Mouse (Mus musculus) gastrocnemius, postnatal 4 days (tissue): ENCODE results near the gene Zfp184. TPM values are rescaled to one million over a fixed set of nuclear protein-coding genes. Genes with fewer than 3 reads are reported as not detected.

Source experiments
- DNase-seq, 2 experiments: peaks; one replicate each; pipeline ENCODE4 v3.0.0; 2021 to 2022; ENCODE audit warnings: low spot score in 2 of 2, mixed read lengths in 2 of 2
- total RNA-seq, 2 experiments: library from RNA; stranded (reverse); gene quantifications; 2 replicates each; pipeline ENCODE4 v1.2.3; 2021

The Zfp184 gene
- total RNA-seq, 2 experiments from 2014 or later = 1.4 to 2.6 TPM

DNA sequence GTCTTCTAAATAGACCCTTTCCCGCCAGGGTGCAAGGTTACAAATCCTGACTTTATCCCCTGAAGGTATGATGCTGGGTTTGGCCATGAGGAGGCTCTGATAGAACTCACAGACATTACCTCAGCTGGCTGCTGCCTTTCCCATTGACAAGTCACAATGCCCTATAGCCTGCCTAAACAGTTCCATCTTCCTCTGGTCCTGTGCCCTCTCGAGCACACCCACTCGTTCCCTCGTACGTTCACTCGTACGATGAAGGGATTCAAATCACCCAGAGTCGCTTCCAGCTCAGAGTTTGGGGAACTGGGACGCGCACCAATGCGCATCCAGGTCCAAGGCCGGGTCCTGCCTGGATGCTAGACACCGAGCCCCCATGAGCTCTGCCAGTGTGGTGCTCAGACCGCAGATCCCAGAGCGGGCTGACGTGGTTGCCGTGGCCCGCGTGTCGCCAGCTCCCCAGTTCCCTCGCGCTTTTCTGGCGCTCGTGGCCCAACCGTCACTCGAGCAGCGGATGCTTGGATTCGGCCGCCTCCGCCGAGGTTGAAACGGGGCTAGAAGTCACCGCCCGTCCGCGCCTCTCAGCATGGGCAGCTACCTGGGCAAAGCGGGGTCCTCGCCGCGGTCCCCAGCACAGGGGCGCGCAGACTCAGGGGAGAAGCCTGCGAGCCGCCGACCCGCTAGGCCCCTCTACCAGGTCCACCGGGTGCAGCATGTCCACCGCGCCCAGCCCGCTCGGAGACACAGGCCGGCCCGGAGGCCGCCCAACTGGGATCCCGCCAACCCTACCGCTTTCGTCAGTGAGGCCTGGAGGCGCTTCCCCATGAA lies 36.3 kb downstream of the Zfp184 start, which contains the start of gene Pom121l2:
Gene Pom121l2, plus strand, starts transcription at position 214 of the 822 bp plus-strand sequence.
- peak; percentile 52 to 75 for DNase-seq

DNA sequence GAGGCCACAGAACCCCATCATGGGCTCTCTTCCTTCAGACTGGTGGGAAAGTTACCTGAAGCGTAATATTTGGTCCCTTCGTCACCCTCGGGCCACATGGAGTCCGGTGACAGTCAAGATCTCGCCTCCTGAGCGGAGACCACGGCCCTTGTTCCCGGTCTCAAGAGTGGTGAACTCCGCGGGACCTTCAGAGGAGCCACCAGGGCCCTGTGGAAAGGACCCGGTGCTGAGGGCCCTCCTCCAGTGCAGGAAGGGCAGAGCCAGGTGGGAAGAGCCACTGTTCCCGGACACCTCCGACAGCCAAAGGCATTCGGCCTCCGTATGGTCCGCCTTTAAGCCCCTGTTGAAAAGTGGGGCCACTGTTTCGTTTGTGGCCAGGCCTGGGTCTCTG lies 36.9 kb downstream of the Zfp184 start:
- DNase-seq = no peak

DNA sequence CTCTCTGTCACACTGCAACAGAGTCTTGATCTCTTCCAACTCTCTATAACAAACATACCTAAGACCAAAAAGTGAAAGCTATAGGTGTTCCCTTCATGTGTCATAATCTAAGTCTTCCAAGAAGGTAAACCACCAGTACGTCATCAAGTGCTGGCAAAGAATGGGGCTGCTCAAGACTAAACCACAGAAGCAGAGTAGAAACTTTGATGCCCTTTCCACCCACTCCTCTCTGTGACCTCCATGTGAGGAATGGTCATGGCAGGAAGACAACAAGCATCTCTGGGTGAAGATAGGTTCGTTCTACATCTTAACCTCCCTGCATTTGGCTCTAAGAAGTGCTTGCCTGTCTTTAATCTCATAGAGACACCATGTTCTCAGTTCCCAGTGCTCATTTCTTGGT lies 39.6 kb downstream of the Zfp184 start:
- DNase-seq = no peak

DNA sequence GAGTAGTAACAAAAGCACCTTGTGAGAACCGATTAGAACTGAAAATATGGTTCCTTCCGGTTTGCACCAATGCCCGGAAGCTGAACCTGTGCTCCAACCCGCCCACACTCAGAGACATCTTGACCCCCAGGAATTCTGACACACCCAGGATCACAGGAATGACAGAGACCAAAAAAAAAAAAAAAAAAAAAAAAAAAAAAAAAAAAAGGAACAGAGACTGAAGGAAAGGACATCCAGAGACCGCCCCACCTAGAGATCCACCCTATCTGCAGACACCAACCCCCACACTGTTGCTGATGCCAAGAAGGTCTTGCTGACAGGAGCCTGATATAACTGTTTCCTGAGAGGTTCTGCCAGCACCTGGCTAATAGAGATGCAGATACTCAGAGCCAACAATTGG lies 47.7 kb downstream of the Zfp184 start:
- DNase-seq = no peak

DNA sequence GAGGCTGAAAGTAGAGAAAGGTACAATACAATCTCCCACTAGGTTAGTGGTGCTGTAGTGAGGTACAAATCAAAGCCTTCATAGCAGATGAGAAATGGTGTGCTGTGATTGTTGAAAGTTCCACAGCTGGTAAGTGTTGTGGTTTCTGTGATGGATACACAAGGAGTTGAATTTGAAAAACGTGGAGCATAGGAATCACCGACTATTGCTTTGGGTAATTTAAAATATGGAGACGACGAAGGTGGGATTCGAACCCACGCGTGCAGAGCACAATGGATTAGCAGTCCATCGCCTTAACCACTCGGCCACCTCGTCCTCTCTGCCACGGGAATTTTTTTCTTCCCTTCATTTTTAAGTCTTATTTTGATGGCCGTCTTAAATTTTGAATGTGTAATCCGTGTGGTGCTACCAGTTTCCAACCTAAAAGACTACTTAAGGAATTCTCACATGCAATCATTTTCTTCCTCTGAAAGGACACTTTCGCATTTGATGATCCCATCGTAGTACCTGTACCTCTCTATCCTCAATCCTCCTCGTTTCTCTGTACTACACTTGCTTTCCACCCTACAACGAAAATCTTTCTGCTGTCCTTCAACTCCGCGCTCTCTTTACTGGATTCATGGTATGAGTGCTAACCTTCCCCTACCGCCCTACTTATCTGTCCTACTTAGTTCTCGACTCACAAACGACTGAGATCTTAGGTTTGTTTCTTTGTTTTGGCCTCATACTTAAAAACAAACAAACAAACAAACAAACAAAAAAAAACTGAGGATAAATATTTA lies 49.3 kb downstream of the Zfp184 start:
- no peak for DNase-seq

DNA sequence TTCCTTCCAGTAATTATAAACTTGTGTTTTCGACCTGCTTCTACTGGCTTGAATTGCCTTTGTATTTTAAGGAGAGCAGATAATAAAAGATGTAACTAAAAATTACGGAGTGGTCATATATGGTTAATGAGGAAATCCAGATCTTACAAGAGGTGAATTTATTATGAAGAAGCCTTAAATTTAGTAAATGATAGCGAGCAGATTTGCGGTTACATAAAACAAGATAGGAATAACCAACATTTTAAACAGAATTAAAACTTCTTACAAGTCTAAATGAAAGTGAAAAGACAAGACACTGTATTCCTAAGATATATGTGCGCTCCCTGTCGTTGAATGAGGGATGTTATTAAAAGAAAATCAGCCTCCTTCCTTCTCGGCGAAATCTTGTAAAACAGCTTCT lies 50.0 kb downstream of the Zfp184 start:
- DNase-seq = no peak

DNA sequence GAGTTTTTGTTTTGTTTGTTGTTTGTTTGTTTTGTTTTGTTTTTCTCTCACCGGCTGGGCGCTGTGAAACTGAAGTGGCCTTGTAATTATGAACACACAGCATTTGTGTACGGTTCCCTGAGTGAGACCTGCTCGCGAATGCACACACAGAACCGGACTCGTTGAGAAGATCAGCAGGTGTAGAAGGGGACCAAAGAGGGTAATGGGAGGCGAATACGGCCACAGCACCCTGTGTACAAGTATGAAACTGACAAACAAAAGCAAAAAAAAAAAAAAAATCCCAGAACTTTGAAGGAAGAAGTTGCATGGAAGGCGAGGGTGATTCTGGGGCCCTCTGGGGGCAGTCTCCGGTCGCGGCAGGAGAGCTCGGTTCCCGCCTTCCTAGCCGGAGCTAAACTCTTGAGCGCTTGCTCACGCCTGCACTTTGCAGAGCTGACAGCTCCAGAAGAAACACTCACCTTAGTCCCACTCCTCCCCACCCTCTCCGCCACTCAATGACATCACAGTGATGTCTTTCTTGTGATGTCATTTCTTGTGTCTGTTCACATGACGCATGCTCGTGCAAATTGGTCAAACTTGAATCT lies 50.5 kb downstream of the Zfp184 start:
- DNase-seq = peak in 1 of 2 experiments; percentile 18

DNA sequence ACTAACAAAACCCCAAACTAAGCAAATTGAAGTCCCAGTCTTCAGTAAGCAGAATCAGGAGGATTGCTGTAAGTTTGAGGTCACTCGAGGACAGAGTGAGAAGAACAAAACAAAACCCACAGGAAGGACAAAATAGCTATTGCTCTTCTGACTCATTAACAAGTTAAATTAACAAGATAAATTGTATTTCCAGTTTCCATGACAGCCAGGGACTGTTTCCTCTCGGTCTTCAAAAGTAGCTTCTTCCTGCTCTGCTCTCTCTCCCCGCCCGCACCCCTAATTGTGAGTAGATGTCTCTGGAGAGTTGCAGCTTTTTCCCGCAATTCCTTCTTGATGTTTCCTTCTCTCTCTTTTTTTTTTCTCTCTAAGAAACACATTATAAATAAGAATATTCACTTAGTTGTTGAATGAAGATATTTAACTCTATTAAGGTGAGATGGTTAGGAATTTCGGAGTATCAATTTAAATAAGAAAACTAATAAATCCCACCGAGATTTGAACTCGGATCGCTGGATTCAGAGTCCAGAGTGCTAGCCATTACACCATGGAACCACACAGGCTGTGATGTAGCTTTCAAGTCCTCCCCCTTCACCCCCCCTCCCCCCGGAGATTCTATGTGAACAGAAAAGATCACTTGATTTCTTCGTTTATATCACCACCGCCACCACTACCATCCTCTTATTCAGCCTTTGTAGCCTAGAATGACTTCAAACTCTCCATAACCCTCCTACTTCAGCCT lies 51.4 kb downstream of the Zfp184 start:
- DNase-seq = no peak

DNA sequence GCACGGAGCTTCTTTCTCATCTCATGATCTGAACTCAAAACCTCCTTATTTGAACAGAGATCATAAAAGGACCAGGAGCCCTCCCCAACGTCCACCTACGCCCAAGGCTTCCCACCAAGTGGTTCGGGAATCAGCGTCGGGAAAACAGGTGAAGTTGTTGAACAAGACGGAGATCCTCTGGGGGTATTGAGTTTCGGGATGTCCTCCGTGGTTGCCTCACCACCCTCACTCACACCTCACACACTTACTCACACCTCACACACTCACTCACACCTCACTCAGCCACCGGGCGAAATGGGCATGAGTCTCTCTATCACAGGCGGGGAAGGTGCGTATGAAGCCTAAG lies 51.9 kb downstream of the Zfp184 start:
- DNase-seq = no peak

DNA sequence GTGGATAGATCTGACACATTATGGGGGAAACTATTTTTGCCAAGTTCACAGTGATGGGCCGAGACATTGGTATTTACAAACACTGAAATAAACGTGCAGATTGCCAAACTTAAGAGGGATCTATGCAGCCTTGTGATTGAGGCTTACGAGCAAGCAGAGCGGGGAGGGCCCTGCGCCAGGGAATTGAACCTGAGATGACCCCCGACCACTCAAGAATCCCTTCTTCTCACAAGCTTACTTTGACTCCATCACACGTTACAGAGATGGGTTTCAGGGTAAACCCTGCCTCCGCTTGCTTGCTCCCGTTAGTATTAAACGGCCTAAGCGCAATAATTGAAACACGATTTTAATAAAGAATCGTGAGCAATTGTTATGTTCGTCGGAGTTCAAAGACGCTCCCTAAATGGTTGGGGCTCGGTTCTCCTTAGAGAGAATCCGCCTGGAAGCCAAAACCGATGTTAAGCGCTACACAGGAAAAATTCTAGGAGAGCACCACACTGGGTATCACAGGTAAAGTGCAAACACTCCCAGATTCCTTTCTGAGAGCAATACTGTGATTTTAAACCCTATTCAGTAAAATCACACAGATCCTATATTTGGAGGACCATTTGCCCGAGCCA lies 52.4 kb downstream of the Zfp184 start:
- DNase-seq = no peak

DNA sequence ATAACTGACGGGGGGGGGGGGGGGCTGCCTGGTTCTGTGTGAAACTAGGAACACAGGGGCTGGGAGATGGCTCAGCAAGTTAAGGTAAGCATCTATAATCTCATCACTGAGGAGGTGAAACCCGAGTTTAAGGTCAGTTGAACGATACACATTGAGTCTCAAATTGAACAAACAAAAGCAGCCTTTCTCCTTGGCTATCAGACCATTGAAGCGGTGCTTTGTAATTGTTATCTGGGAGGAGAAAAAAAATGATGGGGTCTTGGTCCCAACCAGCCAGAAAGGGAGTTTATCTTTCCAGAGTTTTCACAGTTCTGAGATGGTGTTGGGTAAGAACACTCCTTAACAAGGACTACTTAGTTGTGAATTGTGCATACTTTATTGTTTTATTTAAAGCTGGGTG lies 52.9 kb downstream of the Zfp184 start:
- DNase-seq = no peak

DNA sequence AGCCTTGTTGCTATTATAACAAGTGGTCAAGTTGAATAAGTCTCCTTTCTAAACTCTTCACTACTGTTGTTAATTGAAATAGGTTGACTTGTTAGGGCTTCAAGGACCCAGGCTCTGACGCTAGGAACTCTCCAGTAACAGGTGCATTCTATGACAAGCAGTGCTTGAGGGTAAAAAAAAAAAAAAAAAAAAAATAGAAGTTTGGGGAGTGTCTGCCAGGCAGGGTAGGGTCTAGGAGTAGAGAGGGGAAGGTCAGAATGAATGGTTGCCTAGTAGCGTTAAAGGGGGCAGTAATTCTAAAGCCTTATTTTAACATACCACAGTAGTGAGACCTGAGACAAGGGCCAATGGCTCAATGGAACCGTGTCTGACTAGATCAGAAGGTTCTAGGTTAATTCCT lies 53.5 kb downstream of the Zfp184 start:
- no peak for DNase-seq

DNA sequence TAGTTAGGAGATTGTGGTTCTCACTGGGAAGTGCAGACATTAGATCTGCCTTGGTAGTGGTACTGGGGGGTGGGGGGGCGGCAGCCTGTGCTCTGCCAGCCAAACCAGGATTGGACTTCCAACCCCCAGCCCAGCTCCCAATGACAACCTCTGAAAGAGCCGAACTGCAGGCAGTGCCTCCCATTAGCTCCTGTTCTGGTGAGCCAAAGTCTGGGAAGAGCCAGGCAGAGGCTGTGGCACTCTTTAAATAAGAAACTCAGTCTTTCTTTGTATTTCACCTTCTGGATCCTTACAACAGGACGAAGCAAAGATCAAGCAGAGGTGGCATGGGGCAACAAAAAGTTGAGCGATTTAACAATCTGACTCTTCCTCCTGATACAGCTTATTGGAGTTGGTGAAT lies 54.3 kb downstream of the Zfp184 start:
- no peak for DNase-seq

DNA sequence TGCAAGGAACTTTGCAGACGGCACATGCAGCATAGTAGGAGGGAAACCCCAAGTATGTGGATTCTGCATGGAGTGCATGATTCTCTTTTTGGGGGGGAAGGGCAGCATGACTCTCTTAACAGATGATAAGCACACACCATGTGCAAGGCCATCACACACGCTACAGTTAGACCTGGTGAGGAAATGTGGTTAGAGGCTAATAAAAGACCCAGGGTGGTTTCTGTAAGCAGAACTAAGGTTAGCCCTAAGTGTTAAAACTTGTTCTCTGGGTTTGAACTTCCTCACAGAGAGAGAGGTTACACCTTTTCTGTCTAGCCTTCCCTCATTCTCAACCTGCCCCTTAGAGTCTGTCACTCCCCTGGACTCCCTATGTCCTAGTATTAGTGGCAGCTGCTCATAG lies 56.5 kb downstream of the Zfp184 start:
- DNase-seq = no peak

DNA sequence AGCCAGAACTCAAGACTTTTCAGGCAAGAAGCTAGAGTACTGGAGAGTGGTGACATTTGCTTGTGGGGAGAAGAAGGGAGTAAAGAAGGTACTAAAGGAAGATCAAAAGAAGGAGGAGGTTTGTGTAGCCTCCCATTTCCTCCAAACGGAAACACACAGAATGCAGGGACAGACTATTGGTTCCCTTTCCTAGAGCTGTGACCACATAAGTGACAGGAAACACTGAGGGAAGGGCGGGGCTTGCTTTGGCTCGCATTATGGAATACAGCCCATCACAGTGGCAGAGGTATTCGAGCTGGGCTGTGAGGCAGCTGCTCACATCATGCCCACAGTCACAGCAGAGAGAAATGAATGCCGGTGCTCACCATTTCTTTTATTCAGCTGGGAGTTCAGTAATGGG lies 56.9 kb downstream of the Zfp184 start:
- DNase-seq = no peak

DNA sequence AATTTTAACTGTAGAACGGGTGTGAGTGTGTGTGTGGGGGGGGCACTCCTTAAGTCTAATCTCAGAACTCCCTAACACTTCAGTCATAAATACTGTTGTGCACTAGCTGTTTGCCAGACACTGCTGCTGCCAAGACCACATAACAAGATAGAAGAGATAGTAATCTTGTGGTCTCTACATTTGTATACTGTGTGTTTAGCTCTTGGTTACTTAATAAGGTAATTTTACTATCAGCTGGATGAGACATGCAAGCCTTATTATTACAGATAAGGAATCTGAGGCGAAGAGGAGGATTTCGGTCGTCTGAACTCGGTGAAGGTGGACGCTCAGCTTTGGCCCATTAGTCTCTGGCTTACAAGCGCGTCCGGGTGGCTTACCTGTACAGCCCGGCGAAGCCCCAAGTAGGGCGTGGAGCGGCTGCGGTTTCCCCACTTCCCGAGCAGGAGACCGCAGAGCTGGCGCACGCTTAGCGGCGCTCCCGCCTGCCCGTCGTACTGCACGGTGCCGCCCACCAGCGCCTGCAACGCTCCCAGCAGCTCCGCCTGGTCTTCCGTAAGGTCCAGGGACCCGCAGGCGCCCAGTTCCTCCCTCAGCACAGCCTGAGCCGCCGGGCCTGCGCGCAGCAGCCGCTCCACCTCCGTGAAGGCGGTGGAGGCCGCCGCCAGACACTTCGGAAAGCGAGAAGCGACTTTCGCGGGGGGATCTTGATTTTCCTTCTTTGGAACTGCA lies 60.9 kb downstream of the Zfp184 start:
- DNase-seq = no peak

DNA sequence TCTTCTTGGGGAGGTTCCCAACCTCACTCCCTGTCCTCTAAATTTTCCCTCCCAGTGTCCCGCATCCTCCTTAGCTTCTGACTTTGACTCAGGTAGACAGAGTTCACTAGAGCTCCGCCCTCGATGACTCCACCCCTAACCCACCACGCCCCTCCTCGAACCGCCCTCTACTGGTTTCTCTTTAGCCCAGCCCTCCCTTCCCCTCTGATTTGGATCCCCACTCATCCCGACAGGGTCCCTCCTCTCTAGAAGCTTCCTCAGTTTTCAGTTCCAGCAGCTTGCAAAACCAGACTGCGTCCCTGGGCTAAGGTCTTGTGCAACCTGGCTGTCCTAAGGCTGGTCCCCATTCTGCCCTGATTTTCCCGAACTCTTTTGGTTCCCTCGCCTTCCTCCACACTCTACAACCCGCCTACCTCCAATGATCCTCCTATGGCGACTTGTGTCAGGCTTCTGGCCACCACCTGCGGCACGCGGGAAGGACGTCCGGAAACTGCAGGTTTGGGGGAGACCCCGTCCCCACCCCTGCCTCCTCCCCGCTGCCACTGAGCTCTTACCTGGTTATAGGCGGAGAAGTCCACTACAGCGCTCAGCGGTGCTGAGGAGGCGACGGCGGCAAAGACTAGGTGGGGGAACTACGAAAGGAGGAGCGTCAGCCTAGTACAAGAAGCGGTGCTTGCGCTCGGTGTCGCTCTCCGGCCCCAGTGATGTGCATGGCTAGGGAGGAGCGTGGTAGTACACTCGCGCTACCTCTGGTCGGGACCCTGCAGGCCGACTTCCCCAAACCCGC lies 61.6 kb downstream of the Zfp184 start:
- no peak for DNase-seq

DNA sequence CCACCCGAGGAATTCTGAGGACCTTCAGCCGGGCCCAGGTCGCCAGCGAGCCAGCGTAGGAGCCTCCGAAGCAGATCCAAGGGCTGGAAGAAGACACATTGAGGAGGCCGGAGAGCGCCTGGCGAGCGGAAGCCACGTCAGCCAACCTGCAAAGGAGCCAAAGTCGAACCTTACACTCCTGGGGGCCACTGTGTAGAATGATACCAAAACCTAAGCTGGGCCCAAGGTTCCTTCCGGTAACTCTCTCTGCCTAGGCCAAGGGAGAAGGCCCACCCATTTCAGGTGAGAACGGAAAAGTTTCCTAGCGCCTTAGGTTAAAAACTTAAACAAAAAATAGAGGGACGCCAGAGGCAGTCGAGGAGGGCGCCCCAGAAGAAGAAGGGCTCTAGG lies 62.2 kb downstream of the Zfp184 start:
- no peak for DNase-seq

DNA sequence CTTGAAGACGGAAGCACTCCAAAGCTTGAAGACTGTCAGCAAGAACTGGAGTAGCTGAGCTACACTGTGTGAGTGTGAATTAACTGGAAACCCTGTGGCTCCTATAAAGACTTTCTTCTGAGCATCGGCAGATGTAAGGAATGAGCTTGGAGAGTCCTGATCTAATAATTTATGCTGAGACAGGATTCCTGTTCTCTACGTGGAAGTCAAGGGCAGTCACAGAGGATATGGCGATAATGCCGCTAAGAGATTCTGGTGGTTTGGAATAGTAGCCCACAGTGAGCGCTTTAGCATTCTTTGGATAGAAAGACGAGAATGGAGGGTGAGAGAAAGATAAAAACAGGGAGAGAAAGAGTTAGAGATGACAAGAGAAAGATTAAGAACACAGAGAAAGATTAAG lies 63.0 kb downstream of the Zfp184 start:
- no peak for DNase-seq

DNA sequence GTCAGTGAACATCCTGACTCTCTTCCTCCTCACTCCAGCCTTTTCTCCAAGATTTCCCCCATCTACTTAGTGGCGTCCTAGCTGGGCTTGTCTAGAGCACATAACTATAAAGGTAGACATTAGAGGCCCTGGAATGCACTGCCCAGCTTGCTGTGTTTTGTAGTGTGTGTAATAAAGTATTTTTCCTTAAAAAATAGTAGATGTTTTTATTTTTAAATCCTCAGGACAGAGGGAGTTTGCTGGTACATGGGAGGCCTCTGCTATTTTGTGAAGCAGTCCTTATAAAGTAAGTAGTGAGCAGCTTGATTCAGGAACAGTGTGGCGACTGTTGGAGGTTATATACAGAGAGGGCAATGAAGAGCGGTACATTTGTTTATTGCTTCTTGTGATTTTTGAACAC lies 63.8 kb downstream of the Zfp184 start:
- DNase-seq = no peak
